Mouse (Mus musculus) adrenal gland, adult 10 weeks (tissue): ENCODE results near the gene Apex2. TPM values are rescaled to one million over a fixed set of nuclear protein-coding genes. Genes with fewer than 3 reads are reported as not detected.

Source experiments
- polyA plus RNA-seq: library from polyadenylated mRNA; stranded (reverse); fragments of 350-450 nt; fragmentation: Illumina TruSeq; extraction: RNeasy Lipid Tissue Mini Kit (QIAGEN cat#74804); gene quantifications from one replicate; pipeline ENCODE4 v1.2.3, GENCODE M21; 2014; ENCODE audit warnings: low read depth, low replicate concordance

Gene Apex2
- polyA plus RNA-seq: 7.2 TPM

GRCm38 (mm10) chrX:150589696-150590095 is at the start of gene Apex2:
Gene Apex2, minus strand, starts transcription at chrX:150589868.

GRCm38 (mm10) chrX:150588023-150588764 is 1.5 kb downstream of the Apex2 start, which contains the start of gene Pfkfb1:
Gene Pfkfb1, plus strand, starts transcription at chrX:150588229.

GRCm38 (mm10) chrX:150547239-150547638 is 42.4 kb downstream of the Apex2 start, which contains the start of gene Alas2:
Gene Alas2, plus strand, starts transcription at chrX:150547375.

Other genes starting within 250 kb of the Apex2 start
- 64.6 TPM for gene Tmem29, start 130.7 kb downstream of the Apex2 start, polyA plus RNA-seq
- gene Alas2, start 42.5 kb downstream of the Apex2 start, polyA plus RNA-seq: 3.5 TPM
- 10.2 TPM for gene Pfkfb1, start 1.6 kb downstream of the Apex2 start, polyA plus RNA-seq
- gene Tro, start 67.7 kb upstream of the Apex2 start, polyA plus RNA-seq: 13.6 TPM
- 59.5 TPM for gene Maged2, start 224.5 kb upstream of the Apex2 start, polyA plus RNA-seq